Mouse (Mus musculus): ENCODE data around the gene Smyd4. TPM values are rescaled to one million over a fixed set of nuclear protein-coding genes. Genes with fewer than 3 reads are reported as not detected.

The Smyd4 gene
- total RNA-seq, 2 experiments from 2014 or later = 4.4 to 7.5 TPM

DNA sequence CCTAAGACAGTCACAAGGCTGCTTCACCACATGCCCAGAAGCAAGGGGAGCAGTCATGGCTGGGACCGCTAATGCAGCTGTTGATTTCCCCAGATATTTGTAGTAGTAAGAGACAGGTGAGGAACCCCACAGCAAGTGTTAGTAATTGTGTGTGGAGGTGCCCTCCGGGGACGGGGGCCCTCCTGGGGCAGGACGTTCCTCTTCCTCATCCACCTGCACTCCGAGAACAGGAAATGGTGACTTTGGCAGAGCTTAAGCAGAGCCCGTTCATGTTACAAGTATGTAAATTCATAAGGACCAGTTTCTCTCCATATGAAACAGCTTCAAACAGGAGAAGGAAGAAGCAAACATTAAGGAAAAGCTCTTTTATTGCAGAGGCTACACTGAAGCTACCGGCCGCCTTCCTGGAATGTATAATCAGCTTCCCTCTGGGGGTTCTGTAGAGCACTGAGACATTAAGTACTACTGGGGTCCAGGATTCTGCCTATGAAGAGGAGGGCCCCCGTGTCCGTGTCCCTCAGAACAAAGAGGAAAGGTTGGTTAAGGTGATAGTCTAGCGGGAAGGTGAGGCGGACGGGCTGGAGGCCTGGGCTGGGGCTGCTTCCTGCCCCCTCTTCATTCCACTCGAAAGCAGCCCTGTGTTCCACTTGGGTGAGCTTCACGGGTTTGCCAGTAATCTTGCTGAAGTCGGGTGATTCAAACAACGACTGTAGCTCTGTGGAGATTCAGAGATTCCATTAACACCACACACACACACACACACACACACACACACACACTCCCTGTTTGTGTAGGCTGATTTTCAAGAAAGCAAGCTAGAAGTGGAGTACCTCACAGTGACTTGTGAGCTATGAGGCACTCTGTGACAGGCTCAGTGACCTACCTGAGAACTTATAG is 61.7 kb downstream of the Smyd4 start:
- no peak for DNase-seq
- intact Hi-C loops (cut with DNase I) = loop anchor here (5.0 kb wide), 1 partner anchor 233 kb away; the partner anchor contains the start of gene Ovca2

DNA sequence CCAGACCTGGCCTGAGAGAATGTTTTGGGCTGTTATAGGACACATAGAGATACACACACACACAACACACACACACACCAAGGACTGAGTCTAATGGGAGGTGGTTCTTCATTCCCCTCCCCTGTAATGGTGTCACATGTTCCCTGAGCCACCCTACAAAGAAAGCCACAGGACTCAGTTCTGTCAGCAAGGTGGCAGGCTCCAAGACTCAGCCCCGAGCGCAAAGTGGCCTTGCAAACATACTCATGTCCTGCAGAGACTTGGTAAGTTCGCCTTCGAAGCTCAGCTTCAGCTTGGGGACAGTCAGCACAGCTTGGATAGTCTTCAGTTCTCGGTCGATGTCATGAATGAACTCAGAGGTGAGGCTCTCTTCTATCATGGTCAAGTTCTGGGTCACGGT is 62.4 kb downstream of the Smyd4 start:
- DNase-seq = no peak
- intact Hi-C loops (cut with DNase I) = no loop called here

DNA sequence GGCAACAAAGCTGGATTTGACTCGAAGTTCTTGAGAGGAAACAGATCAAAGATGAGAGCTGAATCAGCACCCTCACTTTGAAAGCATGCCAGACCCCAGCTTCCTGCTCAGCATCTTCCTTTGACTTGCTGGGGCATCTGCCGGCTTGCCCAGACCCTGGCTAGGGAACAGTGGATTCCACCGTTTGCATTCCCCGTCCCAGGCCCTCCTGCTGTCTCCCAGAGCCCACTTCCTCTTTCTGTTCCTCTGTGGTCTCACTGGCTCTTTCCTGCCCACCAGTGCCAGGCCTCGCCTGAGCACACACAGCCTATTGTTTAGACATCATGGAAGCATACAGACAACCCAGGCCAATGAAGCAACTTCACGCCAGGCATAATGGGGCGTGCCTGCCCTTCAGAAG is 66.9 kb downstream of the Smyd4 start:
- intact Hi-C loops (cut with DNase I) = no loop called here
- no peak for DNase-seq

DNA sequence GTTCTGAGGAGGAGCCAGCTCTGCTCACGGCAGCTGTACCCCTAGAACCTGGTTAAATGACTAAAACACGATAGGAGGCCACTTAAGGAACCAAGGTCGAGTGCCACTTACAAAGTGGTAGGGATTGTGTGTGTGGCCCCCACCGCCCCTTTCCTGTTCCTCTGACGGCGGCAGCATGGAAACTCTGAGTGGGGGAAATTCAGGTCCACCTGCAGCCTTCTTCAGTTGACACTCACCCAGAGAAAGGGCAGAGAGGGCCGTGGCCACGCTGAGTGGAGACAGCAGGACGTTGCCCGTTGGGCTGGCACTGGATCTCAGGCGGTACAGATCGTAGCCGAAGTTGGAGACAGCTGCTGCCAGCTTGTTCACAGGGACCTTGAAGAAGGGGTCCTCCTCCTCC is 67.8 kb downstream of the Smyd4 start:
- intact Hi-C loops (cut with DNase I) = no loop called here

DNA sequence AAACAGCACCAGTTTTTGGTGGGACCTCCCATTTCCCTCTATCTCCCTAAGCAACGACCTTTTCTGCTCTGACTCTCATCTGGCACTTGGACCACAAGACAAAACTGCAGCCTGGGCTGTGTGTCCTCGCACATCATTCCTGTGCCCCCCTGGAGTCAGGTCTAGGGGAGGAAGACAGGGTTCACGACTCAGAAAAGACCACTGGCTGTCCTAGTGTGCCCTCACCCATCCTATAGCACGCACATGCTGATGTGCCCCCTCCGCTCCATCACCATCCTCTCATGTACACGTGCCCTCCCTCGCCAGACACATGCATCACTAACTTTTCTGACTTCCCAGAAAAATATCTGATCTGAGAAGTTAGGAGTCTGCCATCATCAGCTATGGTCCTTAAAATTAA is 71.8 kb downstream of the Smyd4 start:
- no peak for DNase-seq
- intact Hi-C loops (cut with DNase I) = no loop called here

More for the DNA sequence above, 67.8 kb downstream of the Smyd4 start:
- no peak for DNase-seq

DNA sequence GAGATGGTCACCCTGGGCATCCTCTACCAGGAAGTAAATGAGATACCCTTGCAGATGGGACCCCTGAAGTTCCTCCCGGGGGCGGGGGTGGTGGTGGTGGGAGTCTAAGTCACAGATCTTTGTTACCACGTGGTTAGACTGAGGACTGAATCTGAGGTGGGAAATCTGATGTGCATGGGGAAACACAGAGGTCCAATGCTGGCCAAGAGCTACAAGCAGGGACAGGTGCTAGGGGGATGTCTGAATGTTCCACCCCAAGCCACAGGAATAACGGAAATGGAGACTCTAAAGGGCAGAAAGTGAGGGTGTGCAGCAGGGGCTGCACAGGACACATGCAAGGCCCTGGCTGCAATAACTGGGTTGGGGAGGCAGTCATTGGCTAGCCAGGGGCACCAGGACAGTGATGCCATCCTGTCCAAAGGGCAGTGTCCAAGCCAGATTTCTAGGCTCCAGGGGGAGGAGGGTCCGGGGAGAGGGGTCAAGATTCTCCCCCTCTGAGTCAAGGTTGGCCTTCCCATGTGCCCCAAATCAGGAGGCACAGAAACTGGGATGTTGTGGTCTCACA is 72.7 kb downstream of the Smyd4 start:
- no peak for DNase-seq
- intact Hi-C loops (cut with DNase I) = no loop called here

DNA sequence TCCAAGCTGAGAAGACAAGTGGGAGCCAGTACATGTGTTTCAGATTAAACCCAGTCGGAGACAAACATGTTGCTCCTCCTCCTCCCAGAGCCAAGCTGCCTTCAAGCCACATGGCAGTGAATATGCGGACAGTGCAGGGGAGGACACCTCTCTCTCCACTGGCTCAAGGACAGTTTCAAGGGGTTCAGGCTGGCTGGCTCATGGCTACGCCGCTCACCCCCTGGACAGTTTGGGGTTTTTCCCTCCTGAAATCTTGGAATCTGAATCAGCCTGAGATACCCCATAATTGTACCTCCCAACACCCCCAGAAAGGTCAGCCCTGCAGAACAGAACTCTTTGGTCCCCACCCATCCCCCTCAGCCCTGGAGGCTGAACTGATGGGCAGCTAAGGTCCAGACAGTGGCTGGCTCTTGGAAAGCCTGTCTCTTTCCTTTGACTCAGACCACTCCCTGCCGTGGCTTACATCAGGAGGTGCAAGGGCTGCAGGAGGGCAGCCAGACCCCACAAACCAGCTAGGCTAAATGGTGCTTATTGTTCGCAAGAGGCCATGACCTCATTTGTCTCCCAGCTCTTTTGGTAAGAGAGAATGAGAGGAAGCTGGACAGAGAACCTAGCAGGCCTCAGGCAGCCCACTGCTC is 73.3 kb downstream of the Smyd4 start:
- peak in 1 of 2 experiments; percentile 17 for DNase-seq
- intact Hi-C loops (cut with DNase I) = no loop called here

DNA sequence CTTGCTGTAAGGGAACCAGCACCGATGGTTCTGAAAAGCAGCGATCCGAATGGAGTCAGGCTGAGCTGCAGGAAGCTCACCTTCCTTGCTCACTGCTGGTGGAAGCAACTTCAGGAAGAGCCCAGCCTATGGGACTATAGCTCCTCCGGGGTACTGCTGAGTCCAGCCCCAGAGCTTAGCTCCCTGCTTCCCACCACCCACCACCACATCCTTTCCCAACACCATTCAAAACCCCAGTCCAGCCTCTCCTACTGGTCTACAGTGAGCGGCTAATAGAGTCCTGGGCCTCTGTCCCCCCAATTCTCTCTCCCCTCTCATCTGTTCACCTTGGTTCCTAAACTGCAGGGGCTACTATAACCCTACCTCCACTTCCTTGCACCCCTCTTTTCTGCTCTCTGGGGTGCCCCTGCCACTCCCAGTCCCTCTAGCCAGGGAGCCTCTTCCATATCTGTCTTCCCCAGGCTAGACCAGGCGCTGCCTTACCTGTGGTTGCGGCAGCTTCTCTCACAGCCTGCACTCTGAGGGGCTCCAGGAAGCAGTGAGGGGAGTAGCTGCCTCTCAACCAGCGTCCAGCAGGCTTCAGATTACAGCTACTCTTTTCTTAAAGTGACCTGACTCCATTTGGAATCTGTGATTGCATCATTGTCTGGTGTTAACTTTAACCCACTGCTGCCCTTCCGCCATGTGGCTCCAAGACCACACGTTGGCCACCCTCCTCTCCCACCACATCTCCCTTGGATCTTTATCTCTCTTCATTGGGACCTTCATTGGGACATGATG is 74.0 kb downstream of the Smyd4 start, which contains the start of gene Serpinf1:
Gene Serpinf1 (minus strand): TSS at position 689 of the 780 bp plus-strand sequence.
- intact Hi-C loops (cut with DNase I) = no loop called here
- no peak for DNase-seq

DNA sequence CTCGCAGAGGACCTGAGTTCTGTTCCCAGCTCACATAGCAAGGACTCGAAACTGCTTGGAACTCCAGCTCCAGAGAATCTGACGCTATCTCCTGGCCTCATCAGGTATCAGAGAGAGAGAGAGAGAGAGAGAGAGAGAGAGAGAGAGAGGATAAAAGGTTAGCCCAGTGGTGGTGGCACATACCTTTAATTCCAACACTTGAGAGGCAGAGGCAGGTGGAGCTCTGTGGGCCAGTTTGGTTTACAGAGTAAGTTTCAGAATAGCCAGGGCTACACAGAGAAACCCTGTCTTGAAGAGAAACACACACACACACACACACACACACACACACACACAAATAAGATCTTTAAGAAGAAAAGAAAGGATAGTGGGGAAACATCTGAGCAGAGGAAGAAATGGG is 74.9 kb downstream of the Smyd4 start:
- DNase-seq = no peak
- intact Hi-C loops (cut with DNase I) = no loop called here

DNA sequence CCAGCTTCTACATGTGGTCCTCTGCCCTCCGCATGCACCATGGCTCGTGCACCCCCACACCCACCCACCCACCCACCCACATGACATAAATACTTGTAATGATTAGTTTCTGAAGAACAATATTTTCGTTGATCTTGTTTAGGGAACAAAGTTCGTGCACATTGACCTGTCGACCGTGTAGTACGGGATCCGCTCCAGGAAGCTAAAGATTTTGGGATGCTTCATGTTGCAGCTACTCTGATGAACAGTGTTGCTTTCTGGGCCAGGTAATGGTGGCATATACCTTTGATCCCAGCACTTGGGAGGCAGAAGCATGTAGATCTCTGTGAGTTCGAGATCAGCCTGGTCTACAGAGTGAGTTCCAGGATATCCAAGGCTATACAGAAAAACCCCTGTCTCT is 75.8 kb downstream of the Smyd4 start:
- intact Hi-C loops (cut with DNase I) = no loop called here
- DNase-seq = no peak

DNA sequence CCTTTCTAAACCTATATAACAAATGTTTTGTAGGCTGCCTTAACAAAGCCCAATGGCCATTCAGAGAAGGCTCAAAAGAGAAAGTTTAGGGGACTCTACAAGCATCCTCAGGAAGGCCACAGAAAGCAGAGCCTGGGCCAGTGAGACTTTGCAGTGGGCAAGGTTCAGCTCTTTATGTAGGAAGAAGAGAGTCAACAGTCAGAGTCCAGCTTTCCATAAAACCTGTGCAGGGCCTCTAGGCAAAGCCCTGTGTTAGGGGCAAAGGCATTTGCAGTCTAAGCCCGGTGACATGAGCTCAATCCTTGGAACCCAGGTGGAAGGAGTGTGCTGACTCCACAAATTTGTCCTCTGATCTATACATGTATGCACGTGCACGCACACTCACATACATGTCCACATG is 76.2 kb downstream of the Smyd4 start:
- intact Hi-C loops (cut with DNase I) = no loop called here
- no peak for DNase-seq

DNA sequence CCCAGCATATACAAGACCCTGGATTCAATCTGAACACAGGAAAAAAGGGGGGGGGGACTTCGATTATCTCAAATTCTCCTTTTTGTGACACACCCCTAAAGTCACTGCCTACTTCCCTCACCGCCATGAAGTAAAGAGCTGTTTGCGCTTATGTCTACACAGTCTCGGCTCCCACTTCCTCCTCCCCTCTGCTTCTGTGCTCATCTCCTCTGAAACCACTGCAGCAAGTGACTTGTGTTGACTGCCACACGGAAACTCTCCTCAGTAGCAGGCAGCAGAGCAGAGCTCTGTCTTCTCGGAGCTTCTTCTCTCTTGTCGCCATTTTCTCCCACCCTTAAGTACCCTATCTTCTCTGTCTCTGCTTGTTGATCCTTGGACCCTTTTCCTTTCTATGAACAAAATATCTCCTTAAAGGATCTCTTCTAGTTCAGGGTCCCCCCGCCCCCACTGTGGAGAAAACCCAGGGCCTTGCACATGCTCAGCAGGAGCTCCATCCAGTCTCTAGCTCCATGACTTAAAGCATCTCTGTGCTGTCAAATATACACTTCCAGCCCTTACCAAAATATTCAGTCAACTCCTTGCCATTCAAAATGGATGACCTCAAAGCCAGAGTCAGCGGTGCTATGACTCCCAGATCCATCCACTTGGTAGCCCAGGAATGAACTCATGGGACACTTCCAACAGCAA is 80.9 kb downstream of the Smyd4 start:
- no peak for DNase-seq
- intact Hi-C loops (cut with DNase I) = no loop called here

DNA sequence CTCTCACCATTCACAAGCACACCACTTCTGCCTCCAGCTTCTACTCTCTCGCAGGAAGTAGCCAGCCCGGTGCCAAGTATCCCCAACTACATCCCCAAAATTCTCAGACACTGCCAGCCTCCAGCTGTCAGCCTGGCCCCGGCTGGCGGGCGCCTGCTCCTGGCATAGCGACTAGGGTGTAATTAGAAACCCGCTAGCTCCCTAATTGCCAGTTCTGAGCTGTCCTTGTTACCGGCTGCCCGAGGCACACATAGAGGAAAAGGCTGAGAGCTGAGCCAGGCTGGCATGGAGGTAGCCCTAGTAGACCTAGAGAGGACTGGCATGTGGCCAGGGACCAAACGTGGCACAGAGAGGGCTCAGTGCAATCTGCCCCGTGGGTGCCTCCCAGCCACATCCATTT is 83.1 kb downstream of the Smyd4 start:
- intact Hi-C loops (cut with DNase I) = no loop called here

DNA sequence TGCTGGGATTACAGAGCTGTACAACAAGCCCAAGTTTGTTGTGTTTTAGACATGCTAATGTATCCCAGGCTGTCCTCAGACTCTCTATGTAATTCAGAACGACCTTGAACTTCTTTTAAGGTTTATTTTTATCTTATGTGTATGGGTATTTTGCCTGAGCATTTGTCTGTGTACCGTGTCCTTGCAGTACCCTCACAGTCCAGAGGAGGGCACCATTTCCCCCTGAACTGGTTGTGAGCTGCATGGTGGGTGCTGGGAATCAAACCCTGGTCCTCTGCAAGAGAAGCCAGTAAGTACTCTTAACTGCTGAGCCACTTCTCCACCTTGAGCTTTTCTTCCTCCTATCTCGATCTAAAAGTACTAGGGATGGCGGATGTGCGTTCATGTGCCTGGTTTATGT is 85.9 kb downstream of the Smyd4 start:
- intact Hi-C loops (cut with DNase I) = no loop called here
- DNase-seq = no peak

More for the DNA sequence above, 83.1 kb downstream of the Smyd4 start:
- DNase-seq = no peak

DNA sequence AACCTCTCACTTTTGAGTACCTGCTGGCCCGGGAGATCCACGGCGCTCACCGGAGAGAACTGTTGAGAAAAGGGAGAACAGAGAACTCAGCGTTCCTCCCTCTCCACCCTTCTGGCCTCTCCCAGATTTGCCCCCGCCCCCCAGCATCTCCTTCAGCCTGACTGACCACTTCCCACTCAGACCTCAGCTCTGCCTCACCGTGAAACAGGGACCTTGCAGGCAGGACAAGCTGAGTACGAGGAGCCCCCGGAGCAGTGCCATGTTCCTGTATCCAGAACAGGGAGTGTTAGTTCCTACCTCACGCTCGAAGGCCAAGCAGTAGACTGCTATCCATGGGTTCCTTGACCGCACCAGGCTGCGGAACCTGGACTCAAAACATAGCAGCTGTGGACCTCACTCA is 90.0 kb downstream of the Smyd4 start:
- DNase-seq = no peak
- intact Hi-C loops (cut with DNase I) = no loop called here

DNA sequence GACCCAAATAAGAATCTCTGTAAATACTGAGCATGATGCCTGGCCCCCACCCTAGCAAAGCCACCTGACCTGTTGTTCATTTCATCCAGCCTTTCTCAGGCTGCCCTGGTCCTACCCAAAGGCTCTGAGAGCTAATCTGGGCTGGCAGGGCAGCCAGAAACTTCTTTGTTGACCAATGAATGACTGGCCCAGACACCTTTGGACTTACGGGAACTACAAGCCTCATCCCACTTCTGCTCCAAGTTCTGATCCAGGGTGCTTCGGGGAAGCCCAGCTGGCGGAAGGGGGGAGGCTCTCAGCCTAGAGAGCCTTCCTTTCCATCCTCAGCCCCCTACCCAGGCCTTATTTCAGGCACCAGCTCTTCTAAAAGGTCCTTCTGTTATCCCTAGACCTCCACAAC is 90.6 kb downstream of the Smyd4 start:
- intact Hi-C loops (cut with DNase I) = no loop called here
- no peak for DNase-seq

DNA sequence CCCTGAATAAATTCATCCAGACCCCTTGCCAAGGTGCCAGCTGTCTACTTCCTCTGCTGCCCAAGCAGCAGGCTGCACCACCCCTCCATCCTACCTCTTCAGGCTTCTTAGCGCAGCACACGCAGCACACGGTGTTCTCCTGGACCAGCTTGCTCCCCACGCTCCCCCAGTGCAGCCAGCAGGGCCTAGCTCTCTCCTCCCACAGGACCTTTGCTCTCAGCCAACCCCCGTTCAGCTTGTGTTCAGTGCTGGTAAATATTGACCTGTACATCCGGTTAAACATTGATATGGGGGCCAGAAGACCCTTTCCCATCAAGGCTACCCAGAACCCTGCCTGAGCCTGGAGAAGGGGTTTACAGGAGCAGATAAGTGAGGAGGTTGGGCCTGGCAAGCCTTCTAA is 91.1 kb downstream of the Smyd4 start, which contains the start of gene Serpinf2:
Gene Serpinf2 (minus strand): TSS at position 229 of the 400 bp plus-strand sequence.
- intact Hi-C loops (cut with DNase I) = no loop called here
- no peak for DNase-seq

DNA sequence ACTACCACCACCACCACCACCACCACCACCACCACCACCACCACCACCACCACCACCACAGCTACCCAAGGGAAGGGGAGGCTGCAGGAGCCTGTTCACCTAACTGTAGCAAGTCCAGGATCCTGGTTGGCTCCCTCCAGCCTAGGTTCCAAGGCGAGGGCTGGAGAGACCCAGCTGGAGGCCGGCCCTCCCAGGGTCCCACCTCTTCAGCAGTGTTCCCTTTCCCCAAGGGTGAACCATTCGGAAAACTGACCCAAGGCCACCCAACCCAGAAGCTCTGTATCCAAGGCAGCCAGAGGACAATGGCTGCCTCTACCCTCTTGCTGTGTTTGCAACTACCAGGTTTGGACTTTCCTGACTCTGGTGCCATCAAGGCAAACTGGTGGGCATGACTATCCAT is 91.7 kb downstream of the Smyd4 start:
- intact Hi-C loops (cut with DNase I) = no loop called here
- DNase-seq = no peak

DNA sequence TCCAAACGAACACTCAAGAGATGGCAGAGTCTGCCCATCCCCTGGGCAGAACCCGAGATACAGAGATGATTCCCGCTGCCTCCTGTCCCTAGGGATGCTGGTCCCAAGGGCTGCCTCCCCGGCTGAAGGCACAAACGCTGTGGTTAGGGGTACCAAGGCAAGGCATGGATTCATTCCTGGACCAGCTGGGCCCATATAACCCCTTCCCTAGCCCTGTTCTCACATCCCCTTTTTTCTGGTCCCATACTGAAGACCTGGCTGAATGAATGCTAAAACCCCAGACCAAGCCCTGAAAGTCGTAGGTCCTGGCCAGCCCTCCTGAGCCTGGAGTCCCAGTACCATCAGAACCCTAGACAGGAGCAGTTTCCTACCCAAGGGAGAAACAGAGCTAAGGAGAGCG is 92.8 kb downstream of the Smyd4 start:
- intact Hi-C loops (cut with DNase I) = no loop called here
- no peak for DNase-seq

DNA sequence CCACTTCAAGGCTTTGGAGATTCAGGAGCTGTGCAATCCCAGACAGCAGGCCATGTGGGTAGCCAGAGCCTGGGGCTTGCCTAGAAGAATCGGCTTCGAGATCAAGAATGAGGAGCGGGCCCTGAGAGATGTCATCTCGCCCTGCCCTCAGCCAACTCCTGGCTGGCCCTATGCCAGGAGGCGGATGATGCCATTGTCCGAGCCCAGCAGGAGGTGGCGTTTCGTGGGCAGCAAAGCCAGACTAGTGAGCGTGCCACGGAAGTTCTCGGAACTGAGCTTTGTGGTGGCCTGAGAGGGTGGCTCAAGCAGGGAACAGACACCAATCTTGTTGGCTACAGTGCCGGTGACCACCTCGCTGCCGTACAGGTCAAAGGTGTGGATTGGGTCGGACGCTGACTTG is 93.4 kb downstream of the Smyd4 start:
- intact Hi-C loops (cut with DNase I) = no loop called here
- no peak for DNase-seq
